Mouse (Mus musculus): ENCODE measurements at regions not wholly inside any gene's neighbourhood (a gene's known extent, or its start where the extent isn't known, plus 50 kb on each side); places are given as distances from the start of the nearest gene placed in this dataset.

- no peak for DNase-seq
Measured at GRCm38 (mm10) chr1:73726658-73727057, 397.6 kb downstream of the Tns1 start.

- no peak for DNase-seq
Measured at GRCm38 (mm10) chr1:73725486-73725885, 398.8 kb downstream of the Tns1 start.

- no peak for DNase-seq
Measured at GRCm38 (mm10) chr1:73724551-73724950, 399.7 kb downstream of the Tns1 start.

GRCm38 (mm10) chr1:73721486-73722225, 402.6 kb downstream of the Tns1 start:
- DNase-seq: no peak

GRCm38 (mm10) chr1:73718421-73718820, 405.8 kb downstream of the Tns1 start:
- no peak for DNase-seq

- peak; percentile 15 for DNase-seq
Measured at GRCm38 (mm10) chr1:73717401-73717800, 406.8 kb downstream of the Tns1 start.

- DNase-seq: no peak
Measured at GRCm38 (mm10) chr1:73716901-73717300, 407.3 kb downstream of the Tns1 start.

GRCm38 (mm10) chr1:73715571-73715970, 408.7 kb downstream of the Tns1 start:
- no peak for DNase-seq

- DNase-seq: no peak
Measured at GRCm38 (mm10) chr1:73702428-73702842, 421.8 kb downstream of the Tns1 start.

GRCm38 (mm10) chr1:73693537-73693936, 430.7 kb downstream of the Tns1 start:
- no peak for DNase-seq

- DNase-seq: no peak
Measured at GRCm38 (mm10) chr1:73685734-73686133, 438.5 kb downstream of the Tns1 start.

- DNase-seq: no peak
Measured at GRCm38 (mm10) chr1:73685066-73685465, 439.2 kb downstream of the Tns1 start.

- DNase-seq: no peak
Measured at GRCm38 (mm10) chr1:73684166-73684565, 440.1 kb downstream of the Tns1 start.

GRCm38 (mm10) chr1:73683132-73683888, 440.9 kb downstream of the Tns1 start:
- DNase-seq: no peak

GRCm38 (mm10) chr1:73681697-73682096, 442.6 kb downstream of the Tns1 start:
- no peak for DNase-seq

GRCm38 (mm10) chr1:73680829-73681228, 443.4 kb downstream of the Tns1 start:
- DNase-seq: no peak

GRCm38 (mm10) chr1:73673851-73674235, 450.4 kb downstream of the Tns1 start:
- DNase-seq: no peak

- no peak for DNase-seq
Measured at GRCm38 (mm10) chr1:73673191-73673850, 450.9 kb downstream of the Tns1 start.

- peak; percentile 20 for DNase-seq
Measured at GRCm38 (mm10) chr1:73672239-73672638, 452.0 kb downstream of the Tns1 start.

- no peak for DNase-seq
Measured at GRCm38 (mm10) chr1:73668691-73669090, 455.6 kb downstream of the Tns1 start.

- no peak for DNase-seq
Measured at GRCm38 (mm10) chr1:73663546-73663945, 460.7 kb downstream of the Tns1 start.

- DNase-seq: no peak
Measured at GRCm38 (mm10) chr1:73645011-73645410, 479.2 kb downstream of the Tns1 start.

GRCm38 (mm10) chr1:73644394-73644793, 479.9 kb downstream of the Tns1 start:
- DNase-seq: no peak
